Mouse (Mus musculus) heart, embryonic 15.5 days (tissue): ENCODE measurements around the gene Iqsec3. TPM values are rescaled to one million over a fixed set of nuclear protein-coding genes. Genes with fewer than 3 reads are reported as not detected.
"Not testable (repeated sequence)": the region's sequence is repeated elsewhere in the genome, so short reads cannot be mapped to it uniquely, and the experiment has no call there.

ENCODE experiments used
- ATAC-seq: fragments of 200-750 bp; cut with Nextera tagmentation; replicated peaks from 2 replicates; pipeline ENCODE4 v1.8.0; 2017; ENCODE audit warnings: low read depth, moderate TSS enrichment; ENCODE audit not compliant: insufficient number of reproducible peaks, insufficient read depth, low FRiP score
- H3K27ac ChIP-seq: fragments of 300-500 bp; sonication (generic); 2 replicates; pipeline ENCODE4 v1.5.1; 2015; ENCODE audit warnings: mild to moderate bottlenecking, inconsistent platforms
- H3K27me3 ChIP-seq: fragments of 300-500 bp; sonication (generic); 2 replicates; pipeline ENCODE4 v1.6.1; 2015; ENCODE audit warnings: inconsistent platforms
- H3K36me3 ChIP-seq: fragments of 300-500 bp; sonication (generic); 2 replicates; pipeline ENCODE4 v1.6.1; 2015; ENCODE audit warnings: mild to moderate bottlenecking, inconsistent platforms
- H3K4me1 ChIP-seq: fragments of 300-500 bp; sonication (generic); replicated peaks from 2 replicates; pipeline ENCODE4 v1.6.1; 2015; ENCODE audit warnings: inconsistent platforms
- H3K4me2 ChIP-seq: fragments of 300-500 bp; sonication (generic); 2 replicates; pipeline ENCODE4 v1.6.1; 2015; ENCODE audit warnings: inconsistent platforms, mild to moderate bottlenecking, moderate library complexity
- H3K4me3 ChIP-seq: fragments of 300-500 bp; sonication (generic); 2 replicates; pipeline ENCODE4 v1.5.1; 2015; ENCODE audit warnings: mild to moderate bottlenecking, inconsistent platforms
- H3K9ac ChIP-seq: fragments of 300-500 bp; sonication (generic); 2 replicates; pipeline ENCODE4 v1.6.1; 2015; ENCODE audit warnings: mild to moderate bottlenecking, inconsistent platforms
- H3K9me3 ChIP-seq: fragments of 300-500 bp; sonication (generic); replicated peaks from 2 replicates; pipeline ENCODE4 v1.6.1; 2016; ENCODE audit warnings: inconsistent platforms
- WGBS: fragments of 180-500 bp; shearing (Covaris S2); methylation state at CpG from one replicate; pipeline ENCODE4 v1.1.7; 2015; ENCODE audit warnings: mixed read lengths; 5-methylcytosine and 5-hydroxymethylcytosine counted together
- polyA plus RNA-seq: library from polyadenylated mRNA; unstranded; fragments of >200 nt; fragmentation: Nextera tagmentation; extraction: Ambion mirVana; gene quantifications from 2 replicates; pipeline ENCODE4 v1.2.1, GENCODE M21; 2015

Iqsec3 gene
- polyA plus RNA-seq, 1 experiment from 2014 or later, result not detected

GRCm38 (mm10) chr6:121392610-121393252 is 80.7 kb downstream of the Iqsec3 start:
- Histone ChIP-seq H3K27me3 (no peaks in the 10 kb centered on the region; the same call in 1 of the 2 replicates), H3K36me3 (no peaks in the 10 kb centered on the region), H3K4me2 (no peak overlapping the region), H3K27ac (no peak overlapping the region), H3K9me3 (no peaks in the 10 kb centered on the region), H3K4me3 (no peak overlapping the region), H3K9ac (no peak overlapping the region), H3K4me1 (no peaks in the 10 kb centered on the region)
- WGBS, result 69% methylated on average over 4 of the region's 4 CpGs
- ATAC-seq, result no peak

DNA sequence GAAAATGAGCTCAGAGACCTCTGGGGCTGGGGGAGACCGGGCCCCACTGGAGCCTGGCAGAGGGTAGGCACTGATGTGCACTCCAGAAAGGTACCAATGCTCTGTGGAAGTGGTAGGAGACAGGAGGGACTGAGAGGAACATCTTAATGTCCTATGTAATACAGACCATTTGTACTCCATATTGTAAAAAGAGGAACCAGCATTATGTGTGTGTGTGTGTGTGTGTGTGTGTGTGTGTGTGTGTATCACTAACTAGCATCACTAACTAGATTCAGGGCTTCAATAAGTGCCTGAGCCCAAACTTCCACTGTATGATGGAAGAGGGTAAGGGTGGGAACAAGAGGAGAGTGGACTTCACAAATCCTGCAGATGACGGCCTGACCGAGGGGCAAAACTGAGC is 88.1 kb downstream of the Iqsec3 start:
- H3K27ac ChIP-seq, result no peak overlapping the region
- no peaks in the 10 kb centered on the region for H3K9me3 ChIP-seq
- no peak overlapping the region for H3K9ac ChIP-seq
- WGBS, result 89% methylated on average over 3 of the region's 3 CpGs
- no peak overlapping the region for H3K4me3 ChIP-seq
- no peaks in the 10 kb centered on the region for H3K4me1 ChIP-seq
- no peak overlapping the region for H3K4me2 ChIP-seq
- no peak for ATAC-seq
- H3K36me3 ChIP-seq, result no peaks in the 10 kb centered on the region
- H3K27me3 ChIP-seq, result peaks cover 30% of the 10 kb centered on the region; the same call in 1 of the 2 replicates

- Histone ChIP-seq H3K4me3 (no peak overlapping the region), H3K27ac (no peak overlapping the region), H3K4me1 (no peaks in the 10 kb centered on the region), H3K27me3 (peaks cover 42% of the 10 kb centered on the region; the same call in 1 of the 2 replicates), H3K36me3 (no peaks in the 10 kb centered on the region), H3K4me2 (no peak overlapping the region), H3K9ac (no peak overlapping the region), H3K9me3 (no peaks in the 10 kb centered on the region)
- ATAC-seq, result no peak
- 57% methylated on average over 10 of the region's 10 CpGs for WGBS
These were observed 91.4 kb downstream of the Iqsec3 start for GRCm38 (mm10) chr6:121382071-121382470.

GRCm38 (mm10) chr6:121380576-121380975 is 92.9 kb downstream of the Iqsec3 start:
- Histone ChIP-seq H3K4me2 (no peak overlapping the region), H3K9ac (no peak overlapping the region), H3K27me3 (peaks cover 35% of the 10 kb centered on the region; the same call in 1 of the 2 replicates)

GRCm38 (mm10) chr6:121378256-121378655 is 95.2 kb downstream of the Iqsec3 start:
- Histone ChIP-seq H3K9ac (no peak overlapping the region), H3K9me3 (no peaks in the 10 kb centered on the region), H3K27me3 (peaks cover 23% of the 10 kb centered on the region; the same call in 1 of the 2 replicates), H3K27ac (no peak overlapping the region), H3K4me3 (no peak overlapping the region), H3K4me1 (no peaks in the 10 kb centered on the region), H3K36me3 (no peaks in the 10 kb centered on the region), H3K4me2 (no peak overlapping the region)
- ATAC-seq, result no peak
- WGBS, result 36% methylated on average over 4 of the region's 4 CpGs

More at GRCm38 (mm10) chr6:121380576-121380975, 92.9 kb downstream of the Iqsec3 start:
- Histone ChIP-seq H3K4me1 (no peaks in the 10 kb centered on the region), H3K36me3 (no peaks in the 10 kb centered on the region), H3K9me3 (no peaks in the 10 kb centered on the region), H3K4me3 (no peak overlapping the region), H3K27ac (no peak overlapping the region)
- ATAC-seq, result no peak
- 73% methylated on average over 8 of the region's 8 CpGs for WGBS

- H3K9ac ChIP-seq, result no peak overlapping the region
- H3K4me2 ChIP-seq, result no peak overlapping the region
- no peak overlapping the region for H3K27ac ChIP-seq
- WGBS, result 53% methylated on average over 12 of the region's 12 CpGs
- no peaks in the 10 kb centered on the region for H3K4me1 ChIP-seq
- ATAC-seq, result no peak
- no peak overlapping the region for H3K4me3 ChIP-seq
- H3K36me3 ChIP-seq, result no peaks in the 10 kb centered on the region
- 0 out of 2 replicates have a peak, but pooled peaks cover 12% of the 10 kb centered on the region for H3K27me3 ChIP-seq
- no peaks in the 10 kb centered on the region for H3K9me3 ChIP-seq
These were observed 97.3 kb downstream of the Iqsec3 start for GRCm38 (mm10) chr6:121376159-121376558.

DNA sequence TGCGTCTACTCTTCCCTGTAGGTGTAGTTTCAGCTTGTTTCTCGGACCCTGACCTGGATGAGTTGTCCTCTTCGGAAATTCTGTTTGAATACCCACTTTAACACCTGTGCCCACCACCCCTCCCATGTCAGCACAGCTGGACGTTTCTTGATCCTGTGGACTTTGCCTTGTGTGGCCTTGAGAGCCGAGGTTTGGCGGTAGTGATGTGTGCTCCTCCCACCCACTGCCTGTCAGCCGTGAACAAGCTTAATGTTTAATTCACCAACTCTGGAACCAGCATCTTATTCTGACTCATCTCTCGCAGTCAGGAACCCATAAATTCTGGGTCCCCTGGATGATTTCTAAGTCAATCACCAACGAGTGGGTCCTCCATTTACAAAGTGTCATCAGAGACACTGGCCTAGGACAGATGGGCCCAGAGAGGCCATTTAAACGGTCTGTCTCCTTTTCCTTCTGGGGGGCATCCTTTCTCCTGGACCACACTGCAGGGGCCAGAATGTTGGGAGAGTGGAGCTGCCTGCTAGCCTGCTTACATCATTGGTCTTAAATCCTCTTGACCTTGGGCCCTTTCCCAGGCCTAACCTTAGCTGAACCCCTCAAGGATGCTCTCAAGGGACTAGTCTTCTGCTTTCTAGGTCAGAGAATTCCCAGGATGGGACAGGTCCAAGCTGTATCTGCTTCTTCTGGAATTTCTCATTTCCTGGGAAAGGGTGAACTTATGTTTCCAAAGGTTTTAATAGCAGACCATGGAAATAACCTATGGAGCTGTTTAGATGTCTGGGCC is 102.1 kb downstream of the Iqsec3 start:
- Histone ChIP-seq H3K4me2 (no peak overlapping the region), H3K4me1 (no peaks in the 10 kb centered on the region), H3K27ac (no peak overlapping the region), H3K27me3 (no peaks in the 10 kb centered on the region), H3K36me3 (no peaks in the 10 kb centered on the region), H3K4me3 (no peak overlapping the region), H3K9ac (no peak overlapping the region), H3K9me3 (no peaks in the 10 kb centered on the region)
- 72% methylated on average over 10 of the region's 10 CpGs for WGBS
- no peak for ATAC-seq

DNA sequence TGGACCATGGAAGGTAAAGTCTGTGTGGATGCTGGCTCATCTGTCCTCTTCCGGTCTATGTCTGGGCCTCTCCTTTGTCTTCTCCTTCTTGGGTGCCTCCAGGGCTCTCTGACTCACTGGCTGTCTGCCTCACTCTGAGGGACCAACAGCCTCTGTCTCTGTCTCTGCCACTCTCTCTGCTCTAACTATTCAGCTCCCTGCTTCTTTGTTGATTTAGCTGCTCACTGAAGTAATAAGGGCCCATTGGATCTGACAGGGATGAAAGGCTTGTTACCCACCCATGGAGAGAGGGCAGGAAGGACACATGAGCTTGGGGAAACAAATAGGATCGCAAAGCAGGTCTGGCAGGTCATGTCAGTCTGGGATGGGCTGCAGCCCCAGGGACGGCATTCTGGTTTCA is 106.4 kb downstream of the Iqsec3 start:
- no peak for ATAC-seq
- 51% methylated on average over 3 of the region's 3 CpGs for WGBS
- no peaks in the 10 kb centered on the region for H3K36me3 ChIP-seq
- H3K27ac ChIP-seq, result no peak overlapping the region
- H3K27me3 ChIP-seq, result 0 out of 2 replicates have a peak, but pooled peaks cover 5% of the 10 kb centered on the region
- H3K4me3 ChIP-seq, result no peak overlapping the region
- no peaks in the 10 kb centered on the region for H3K4me1 ChIP-seq
- no peaks in the 10 kb centered on the region for H3K9me3 ChIP-seq
- H3K9ac ChIP-seq, result no peak overlapping the region
- no peak overlapping the region for H3K4me2 ChIP-seq

DNA sequence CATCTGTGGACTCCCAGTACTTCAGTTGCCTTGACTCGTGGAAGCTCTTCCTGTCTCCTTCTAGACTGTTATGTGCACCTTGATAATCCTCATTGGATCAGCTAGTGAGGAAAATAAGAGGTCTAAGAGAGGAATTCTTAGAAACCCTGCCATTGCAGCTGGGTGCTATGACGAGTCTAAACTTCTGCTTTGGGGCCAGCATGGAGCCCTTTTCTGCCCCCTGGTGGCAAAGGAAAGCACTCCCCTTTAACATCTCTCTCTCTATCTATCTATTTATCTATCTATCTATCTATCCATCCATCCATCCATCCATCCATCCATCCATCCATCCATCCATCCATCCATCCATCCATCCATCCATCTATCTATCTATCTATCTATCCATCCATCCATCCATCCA is 106.9 kb downstream of the Iqsec3 start:
- H3K4me3 ChIP-seq, H3K4me1 ChIP-seq, H3K27me3 ChIP-seq, H3K4me2 ChIP-seq, H3K36me3 ChIP-seq, ATAC-seq, H3K9ac ChIP-seq, H3K9me3 ChIP-seq, H3K27ac ChIP-seq: not testable (repeated sequence)
- 8% methylated on average over 2 of the region's 2 CpGs for WGBS

GRCm38 (mm10) chr6:121363956-121364355 is 109.5 kb downstream of the Iqsec3 start:
- H3K36me3 ChIP-seq, result no peaks in the 10 kb centered on the region
- H3K27ac ChIP-seq, result no peak overlapping the region
- no peak for ATAC-seq
- H3K4me2 ChIP-seq, result no peak overlapping the region
- no peak overlapping the region for H3K4me3 ChIP-seq
- no peak overlapping the region for H3K9ac ChIP-seq
- H3K4me1 ChIP-seq, result no peaks in the 10 kb centered on the region
- H3K9me3 ChIP-seq, result no peaks in the 10 kb centered on the region
- H3K27me3 ChIP-seq, result peaks cover 20% of the 10 kb centered on the region
- 74% methylated on average over 4 of the region's 4 CpGs for WGBS

- no peak for ATAC-seq
- no peaks in the 10 kb centered on the region for H3K4me1 ChIP-seq
- 54% methylated on average over 6 of the region's 6 CpGs for WGBS
- H3K27ac ChIP-seq, result no peak overlapping the region
- no peak overlapping the region for H3K4me2 ChIP-seq
- H3K9ac ChIP-seq, result no peak overlapping the region
- no peak overlapping the region for H3K4me3 ChIP-seq
- H3K36me3 ChIP-seq, result no peaks in the 10 kb centered on the region
- H3K9me3 ChIP-seq, result no peaks in the 10 kb centered on the region
- H3K27me3 ChIP-seq, result peaks cover 25% of the 10 kb centered on the region
These were observed 110.4 kb downstream of the Iqsec3 start for GRCm38 (mm10) chr6:121363061-121363460.
